18 mouse cellular contexts compared by ENCODE assay signal in the genomic region with DNA sequence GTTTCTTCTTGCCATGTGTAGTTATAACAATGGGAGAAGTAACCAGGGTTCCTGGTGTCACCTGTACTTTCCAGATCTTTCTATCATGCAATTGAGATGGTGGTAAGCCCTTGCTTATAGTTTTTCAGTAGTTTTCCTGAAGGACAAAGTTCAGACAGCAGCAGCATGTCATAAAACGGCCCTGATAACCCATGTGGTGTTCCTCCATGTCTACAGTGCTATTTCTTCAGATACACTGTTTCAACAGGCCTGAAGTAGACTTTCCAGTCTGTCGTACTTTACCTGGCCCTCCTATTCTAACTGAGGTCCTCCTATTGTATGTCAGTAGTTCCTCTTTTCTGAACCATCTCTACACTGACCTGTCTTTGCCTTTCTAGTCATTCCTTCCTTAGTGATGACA. TPM values are rescaled to one million over a fixed set of nuclear protein-coding genes. Genes with fewer than 3 reads are reported as not detected.
"Had no signal": no experiment of that assay in that cellular context is flagged by ENCODE, and none has a peak within 500 bp of the region (broad histone marks: within the 10 kb centered on the region; RNA-seq: fewer than 3 reads in every experiment).

No protein-coding gene starts in this region.

- H3K36me3 ChIP-seq: neural tube, embryonic 12.5 days; neural tube, embryonic 13.5 days; neural tube, embryonic 15.5 days; stomach, embryonic 15.5 days had no signal

- DNase-seq: retina, postnatal 1 day; right cerebral cortex, adult 18-20 months; right cerebral cortex, postnatal 14 days; right cerebral cortex, postnatal 25 days; right cerebral cortex, postnatal 4 days; spleen, adult 18-20 months; thymus, adult 18-20 months; thymus, adult 2 months; thymus, postnatal 14 days; thymus, postnatal 25 days; thymus, postnatal 36 days; thymus, postnatal 4 days had no signal

- H3K9ac ChIP-seq: neural tube, embryonic 12.5 days; neural tube, embryonic 13.5 days; neural tube, embryonic 15.5 days; stomach, embryonic 15.5 days had no signal

- H3K4me2 ChIP-seq: neural tube, embryonic 12.5 days; neural tube, embryonic 13.5 days; neural tube, embryonic 15.5 days; stomach, embryonic 15.5 days had no signal

- H3K27me3 ChIP-seq: neural tube, embryonic 12.5 days; neural tube, embryonic 13.5 days; neural tube, embryonic 15.5 days; stomach, embryonic 15.5 days had no signal

- H3K4me3 ChIP-seq: neural tube, embryonic 12.5 days; neural tube, embryonic 13.5 days; neural tube, embryonic 15.5 days; stomach, embryonic 15.5 days had no signal

- H3K27ac ChIP-seq: neural tube, embryonic 12.5 days; neural tube, embryonic 13.5 days; neural tube, embryonic 15.5 days; stomach, embryonic 15.5 days; stomach, postnatal 0 days had no signal

- H3K9me3 ChIP-seq: neural tube, embryonic 12.5 days; neural tube, embryonic 13.5 days; neural tube, embryonic 15.5 days; stomach, embryonic 15.5 days had no signal

- H3K4me1 ChIP-seq: neural tube, embryonic 12.5 days; neural tube, embryonic 13.5 days; neural tube, embryonic 15.5 days; stomach, embryonic 15.5 days had no signal

RNA-seq across cellular contexts. Expression of a gene that starts 16.3 kb away (rescaled TPM):
- polyA plus RNA-seq: spleen, adult 2 months; thymus, adult 2 months had no signal
